Mouse (Mus musculus): ENCODE results near the gene Ddr1. TPM values are rescaled to one million over a fixed set of nuclear protein-coding genes. Genes with fewer than 3 reads are reported as not detected.

Ddr1 gene
- 4.8 TPM for polyA plus RNA-seq (2017; shearing (Covaris generic))

DNA sequence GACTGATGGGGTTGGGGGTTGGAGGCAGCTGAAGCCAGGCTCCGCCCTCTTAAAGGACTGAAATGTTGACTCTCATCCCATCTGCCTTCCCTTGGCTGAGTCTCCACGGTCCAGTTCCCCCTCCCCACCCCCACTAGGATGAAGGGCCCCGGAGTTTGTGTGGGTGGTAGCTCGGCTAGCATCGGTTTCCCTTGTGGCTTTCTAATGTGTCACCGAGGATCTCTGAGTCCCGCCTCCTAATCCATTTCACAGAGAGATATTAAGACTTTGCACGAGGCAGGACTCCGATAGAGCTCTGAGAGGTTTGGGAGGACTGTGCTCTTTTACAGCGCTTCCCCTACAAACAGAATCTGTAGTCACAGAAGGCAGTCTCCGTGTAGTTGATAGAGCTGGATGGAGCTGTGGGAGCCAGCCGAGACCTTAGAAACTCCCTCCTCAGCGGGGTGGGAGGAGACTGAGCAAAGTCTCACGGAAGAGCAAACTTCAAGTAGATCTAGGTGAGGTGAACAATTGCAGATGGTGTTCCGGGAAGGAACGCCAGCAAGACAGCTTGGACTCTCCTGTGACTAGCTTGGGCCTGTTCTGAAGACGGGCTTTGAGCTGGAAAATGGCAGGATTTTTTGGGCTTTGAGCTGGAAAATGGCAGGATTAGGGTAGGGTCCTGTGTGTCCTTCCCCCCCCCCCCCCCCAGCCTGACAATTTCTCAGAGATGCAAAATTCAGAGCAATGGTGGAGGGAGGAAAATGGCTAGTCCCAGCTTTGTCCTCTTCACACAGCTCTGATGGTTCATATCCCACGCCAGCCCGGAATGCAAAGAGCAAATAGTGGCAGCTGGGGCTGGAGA, at the start of gene Ddr1:
TSS of gene Ddr1 (minus strand) at position 1 of the 844 bp plus-strand sequence.

GRCm38 (mm10) chr17:35673416-35674035, 30.9 kb downstream of the Ddr1 start, which contains the start of gene Gtf2h4:
Gene Gtf2h4 (minus strand): TSS chr17:35673739.

GRCm38 (mm10) chr17:35667334-35668065, 36.9 kb downstream of the Ddr1 start, which contains the start of gene Vars2:
Gene Vars2 (minus strand): TSS chr17:35667592.

DNA sequence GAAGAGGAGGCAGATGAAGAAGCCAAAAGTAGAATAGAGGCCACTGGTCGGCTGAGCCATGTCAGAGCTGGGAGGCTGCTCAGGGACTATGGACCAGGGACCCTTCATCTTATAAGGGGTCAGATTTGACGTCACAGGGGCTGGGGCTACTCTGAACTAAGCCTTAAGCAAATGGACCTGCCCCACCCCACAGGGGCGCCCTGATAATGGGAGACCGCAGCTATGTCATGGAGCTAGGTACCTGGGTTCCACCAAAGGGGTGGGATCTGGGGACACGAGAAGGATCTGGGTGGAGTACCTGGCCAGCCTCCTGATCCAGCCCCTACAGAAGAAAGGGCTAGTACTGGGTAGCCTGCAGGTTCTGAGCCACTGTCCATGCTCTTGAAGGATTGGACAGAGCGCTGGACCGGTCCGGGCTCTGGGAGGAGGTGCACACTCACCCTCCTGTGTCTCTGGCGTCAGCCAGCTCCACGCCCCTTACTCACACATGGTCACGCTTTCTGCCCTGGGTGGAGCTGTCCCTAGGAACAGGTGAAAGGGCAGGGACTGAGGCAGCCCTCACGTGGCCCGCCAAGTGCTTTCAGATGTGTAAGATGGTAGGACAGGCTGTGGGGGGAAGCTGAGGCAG, 60.7 kb downstream of the Ddr1 start, which contains the start of gene Mucl3:
TSS of gene Mucl3 (minus strand) at position 87 of the 628 bp plus-strand sequence.

Other genes with a start within 250 kb of the Ddr1 start
- 30.2 TPM for gene H2-Q10, start 234.5 kb downstream of the Ddr1 start, polyA plus RNA-seq (2017; shearing (Covaris generic))
- not detected for gene Pou5f1, start 198.6 kb downstream of the Ddr1 start, polyA plus RNA-seq (2017; shearing (Covaris generic))
- 21.5 TPM for gene Tcf19, start 187.8 kb downstream of the Ddr1 start, polyA plus RNA-seq (2017; shearing (Covaris generic))
- gene Cchcr1, start 187.5 kb downstream of the Ddr1 start, polyA plus RNA-seq (2017; shearing (Covaris generic)): 17.8 TPM
- gene Psors1c2, start 171.4 kb downstream of the Ddr1 start, polyA plus RNA-seq (2017; shearing (Covaris generic)): not detected
- not detected for gene Cdsn, start 152.5 kb downstream of the Ddr1 start, polyA plus RNA-seq (2017; shearing (Covaris generic))
- gene 2300002M23Rik, start 137.2 kb downstream of the Ddr1 start, polyA plus RNA-seq (2017; shearing (Covaris generic)): not detected
- gene Sfta2, start 103.1 kb downstream of the Ddr1 start, polyA plus RNA-seq (2017; shearing (Covaris generic)): not detected
- gene Gm9573, start 78.0 kb downstream of the Ddr1 start, polyA plus RNA-seq (2017; shearing (Covaris generic)): not detected
- 0.21 TPM for gene Mucl3, start 60.9 kb downstream of the Ddr1 start, polyA plus RNA-seq (2017; shearing (Covaris generic))
- 35.4 TPM for gene Vars2, start 37.0 kb downstream of the Ddr1 start, polyA plus RNA-seq (2017; shearing (Covaris generic))
- 29.3 TPM for gene Gtf2h4, start 30.9 kb downstream of the Ddr1 start, polyA plus RNA-seq (2017; shearing (Covaris generic))
- gene Ier3, start 117.1 kb upstream of the Ddr1 start, polyA plus RNA-seq (2017; shearing (Covaris generic)): 0.89 TPM
- gene Flot1, start 118.6 kb upstream of the Ddr1 start, polyA plus RNA-seq (2017; shearing (Covaris generic)): 48.6 TPM
- gene Tubb5, start 133.7 kb upstream of the Ddr1 start, polyA plus RNA-seq (2017; shearing (Covaris generic)): 154 TPM
- gene Mdc1, start 136.9 kb upstream of the Ddr1 start, polyA plus RNA-seq (2017; shearing (Covaris generic)): 17.8 TPM
- 27.3 TPM for gene Nrm, start 156.7 kb upstream of the Ddr1 start, polyA plus RNA-seq (2017; shearing (Covaris generic))
- 596 TPM for gene Ppp1r18, start 161.0 kb upstream of the Ddr1 start, polyA plus RNA-seq (2017; shearing (Covaris generic))
- 28.1 TPM for gene Dhx16, start 175.2 kb upstream of the Ddr1 start, polyA plus RNA-seq (2017; shearing (Covaris generic))
- gene 2310061I04Rik, start 192.8 kb upstream of the Ddr1 start, polyA plus RNA-seq (2017; shearing (Covaris generic)): 28.9 TPM
- 28.4 TPM for gene Atat1, start 205.5 kb upstream of the Ddr1 start, polyA plus RNA-seq (2017; shearing (Covaris generic))
- 77.6 TPM for gene Mrps18b, start 211.8 kb upstream of the Ddr1 start, polyA plus RNA-seq (2017; shearing (Covaris generic))
- gene Ppp1r10, start 211.8 kb upstream of the Ddr1 start, polyA plus RNA-seq (2017; shearing (Covaris generic)): 62.6 TPM

All from activated CD4-positive, CD25-positive, alpha-beta regulatory T cell, adult 9 weeks (primary cell).